Mouse (Mus musculus): ENCODE results near the gene Rps18. TPM values are rescaled to one million over a fixed set of nuclear protein-coding genes. Genes with fewer than 3 reads are reported as not detected.
A peak's percentile ranks its signal among the peaks of the same experiment; 100 is the strongest.
"Not testable (repeated sequence)": the region's sequence is repeated elsewhere in the genome, so short reads cannot be mapped to it uniquely, and the experiment has no call there.

Gene Rps18
- total RNA-seq, 2 experiments from 2014 or later = 325 to 332 TPM

- no peak for DNase-seq (ENCODE audit: low spot score in 2 of 2)
- intact Hi-C loops (cut with DNase I) = no loop called here
These were observed 41.9 kb downstream of the Rps18 start for GRCm38 (mm10) chr17:33913905-33914304.

DNA sequence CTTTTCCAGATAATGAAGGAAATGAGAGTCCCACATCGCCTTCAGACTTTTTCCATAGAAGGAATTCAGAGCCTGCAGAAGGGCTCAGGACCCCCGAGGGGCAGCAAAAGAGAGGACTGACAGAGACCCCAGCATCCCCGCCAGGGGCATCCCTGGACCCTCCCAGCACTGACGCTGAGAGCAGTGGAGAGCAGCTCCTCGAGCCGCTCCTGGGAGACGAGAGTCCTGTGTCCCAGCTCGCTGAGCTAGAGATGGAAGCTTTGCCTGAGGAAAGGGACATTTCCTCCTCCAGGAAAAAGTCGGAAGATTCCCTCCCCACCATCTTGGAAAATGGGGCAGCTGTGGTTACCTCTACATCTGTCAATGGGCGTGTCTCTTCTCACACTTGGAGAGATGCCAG, 42.5 kb downstream of the Rps18 start:
- DNase-seq (ENCODE audit: low spot score in 2 of 2) = no peak
- intact Hi-C loops (cut with DNase I) = no loop called here

DNA sequence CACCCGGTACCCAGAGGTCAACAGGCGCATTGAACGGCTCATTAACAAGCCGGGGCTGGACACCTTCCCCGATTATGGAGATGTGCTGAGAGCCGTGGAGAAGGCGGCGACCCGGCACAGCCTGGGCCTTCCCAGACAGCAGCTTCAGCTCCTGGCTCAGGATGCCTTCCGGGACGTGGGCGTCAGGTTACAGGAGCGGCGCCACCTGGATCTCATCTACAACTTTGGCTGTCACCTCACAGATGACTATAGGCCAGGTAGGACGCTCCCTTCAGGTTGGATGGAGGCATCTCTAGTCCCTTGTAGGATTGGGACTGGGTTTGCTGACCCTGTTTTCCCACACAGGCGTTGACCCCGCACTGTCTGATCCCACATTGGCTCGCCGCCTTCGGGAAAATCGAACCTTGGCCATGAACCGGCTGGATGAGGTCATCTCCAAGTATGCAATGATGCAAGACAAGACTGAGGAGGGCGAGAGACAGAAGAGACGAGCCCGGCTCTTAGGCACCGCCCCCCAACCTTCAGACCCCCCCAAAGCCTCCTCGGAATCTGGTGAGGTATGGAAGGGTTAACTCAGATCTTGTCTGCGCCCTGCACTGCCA, 43.9 kb downstream of the Rps18 start:
- intact Hi-C loops (cut with DNase I) = no loop called here
- DNase-seq (ENCODE audit: low spot score in 2 of 2) = peak in 1 of 2 experiments; percentile 5

- intact Hi-C loops (cut with DNase I) = no loop called here
- DNase-seq (ENCODE audit: low spot score in 2 of 2) = no peak
These were observed 44.6 kb downstream of the Rps18 start for GRCm38 (mm10) chr17:33911052-33911812.

DNA sequence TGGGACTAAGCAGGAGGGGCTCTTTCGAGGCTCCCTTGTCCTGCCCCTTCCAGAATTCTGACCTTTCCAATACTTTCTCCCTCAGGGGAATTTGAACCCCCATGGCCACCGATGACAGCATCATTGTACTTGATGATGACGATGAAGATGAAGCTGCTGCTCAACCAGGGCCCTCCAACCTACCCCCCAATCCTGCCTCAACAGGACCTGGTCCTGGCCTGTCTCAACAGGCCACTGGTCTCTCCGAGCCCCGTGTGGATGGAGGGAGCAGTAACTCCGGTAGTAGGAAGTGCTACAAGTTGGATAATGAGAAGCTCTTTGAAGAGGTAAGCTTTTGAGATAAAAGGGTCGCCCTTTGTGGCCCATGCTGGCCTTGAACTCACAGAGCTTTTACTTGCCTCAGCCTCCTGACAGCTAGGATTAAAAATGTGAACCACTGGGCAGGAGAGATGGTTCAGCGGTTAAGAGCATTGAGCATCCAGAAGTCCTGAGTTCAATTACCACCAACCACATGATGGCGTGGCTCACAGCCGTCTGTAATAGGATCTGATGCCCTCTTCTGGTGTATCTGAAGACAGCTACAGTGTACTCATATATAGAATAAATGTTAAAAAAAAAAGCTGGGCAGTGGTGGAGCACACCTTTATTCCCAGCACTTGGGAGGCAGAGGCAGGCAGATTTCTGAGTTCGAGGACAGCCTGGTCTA, 45.3 kb downstream of the Rps18 start:
- intact Hi-C loops (cut with DNase I) = no loop called here
- DNase-seq (ENCODE audit: low spot score in 2 of 2) = peak in 1 of 2 experiments; percentile 9

GRCm38 (mm10) chr17:33909869-33910250, 45.9 kb downstream of the Rps18 start:
- intact Hi-C loops (cut with DNase I) = no loop called here
- DNase-seq (ENCODE audit: low spot score in 2 of 2) = peak in 1 of 2 experiments; percentile 44

DNA sequence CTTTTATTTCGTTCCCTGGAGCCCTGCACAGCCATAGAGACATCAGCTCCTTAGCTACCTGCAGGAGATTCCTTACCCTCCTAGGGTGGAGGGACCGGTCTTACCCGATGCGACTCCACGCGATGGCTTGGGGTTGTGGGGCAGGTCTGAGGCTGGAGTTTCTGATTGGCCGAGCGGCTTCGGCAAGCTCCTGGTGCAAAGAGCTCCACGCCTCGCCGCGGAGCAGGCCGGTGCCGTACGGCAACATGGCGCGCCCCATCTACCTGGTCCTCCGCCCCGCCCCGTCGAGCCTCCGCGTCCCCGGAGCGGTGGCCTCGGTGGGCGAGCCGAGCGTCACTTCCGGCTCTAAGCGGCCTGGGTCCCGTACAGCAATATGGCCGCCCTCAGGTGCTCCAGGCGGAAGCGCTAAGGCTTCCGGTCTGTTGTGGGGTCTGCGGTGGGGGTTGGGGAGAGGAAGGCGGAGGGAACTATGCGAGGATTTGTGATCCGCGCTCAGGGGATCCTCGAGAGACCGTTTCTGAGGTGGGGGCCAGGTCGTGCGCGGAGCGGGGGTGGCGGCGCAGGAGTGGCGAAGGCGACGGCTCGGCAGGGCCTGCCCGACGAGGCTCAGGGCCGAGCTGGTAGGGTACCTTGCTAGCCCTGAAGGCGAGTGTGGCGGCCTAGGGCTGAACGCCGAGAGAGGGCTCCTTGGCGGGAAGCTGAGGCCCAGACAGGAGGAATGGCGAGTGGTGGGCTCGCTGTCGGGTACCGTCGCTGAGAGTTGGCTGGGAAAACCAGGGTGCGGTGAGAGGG, 46.5 kb downstream of the Rps18 start, which contains the start of gene Daxx:
Gene Daxx, plus strand, starts transcription at position 338 of the 792 bp plus-strand sequence.
- DNase-seq (ENCODE audit: low spot score in 2 of 2) = peak; percentile 98
- intact Hi-C loops (cut with DNase I) = no loop called here

DNA sequence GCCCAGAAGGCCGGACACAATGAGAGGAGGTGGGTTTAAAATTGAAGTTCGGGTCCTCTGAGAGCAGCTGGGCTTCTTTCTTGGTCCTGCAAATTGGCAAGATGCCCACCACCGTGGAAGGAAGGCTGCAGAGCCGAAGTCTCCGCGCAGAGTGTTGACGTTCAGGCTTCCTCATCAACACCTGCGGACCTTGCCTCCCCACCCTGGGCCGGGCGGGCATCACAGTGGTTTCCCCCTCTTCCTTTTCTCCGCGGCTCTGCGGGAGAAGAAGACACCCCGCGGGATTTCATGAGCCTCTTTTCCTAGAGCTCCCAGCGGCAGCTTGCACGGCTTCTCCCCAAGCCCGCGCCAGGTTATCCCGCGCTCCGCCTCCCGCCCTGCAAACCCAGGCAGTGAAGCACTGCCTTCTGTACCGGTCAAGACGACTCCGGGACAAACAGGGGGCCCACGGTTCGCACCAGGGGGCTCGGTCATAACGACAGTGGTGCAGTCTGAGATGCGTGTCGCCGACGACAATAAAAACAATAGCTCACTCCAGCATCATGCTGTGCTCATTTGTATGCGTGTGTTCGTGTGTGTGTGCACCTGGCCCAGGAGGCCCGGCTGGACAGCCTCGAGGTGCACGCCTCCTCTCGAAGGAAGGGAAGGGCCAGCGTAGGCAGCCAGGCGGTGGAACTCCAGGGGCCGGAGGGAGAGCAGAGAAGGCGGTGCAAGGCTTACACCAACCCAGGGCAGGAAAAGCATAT, 47.3 kb downstream of the Rps18 start:
- intact Hi-C loops (cut with DNase I) = no loop called here
- peak; percentile 54 to 71 for DNase-seq (ENCODE audit: low spot score in 2 of 2)

GRCm38 (mm10) chr17:33904835-33905234, 51.0 kb downstream of the Rps18 start, which contains the start of gene Platr17:
Platr17 (plus strand) TSS chr17:33905135.
- intact Hi-C loops (cut with DNase I); DNase-seq (ENCODE audit: low spot score in 2 of 2): not testable (repeated sequence)

DNA sequence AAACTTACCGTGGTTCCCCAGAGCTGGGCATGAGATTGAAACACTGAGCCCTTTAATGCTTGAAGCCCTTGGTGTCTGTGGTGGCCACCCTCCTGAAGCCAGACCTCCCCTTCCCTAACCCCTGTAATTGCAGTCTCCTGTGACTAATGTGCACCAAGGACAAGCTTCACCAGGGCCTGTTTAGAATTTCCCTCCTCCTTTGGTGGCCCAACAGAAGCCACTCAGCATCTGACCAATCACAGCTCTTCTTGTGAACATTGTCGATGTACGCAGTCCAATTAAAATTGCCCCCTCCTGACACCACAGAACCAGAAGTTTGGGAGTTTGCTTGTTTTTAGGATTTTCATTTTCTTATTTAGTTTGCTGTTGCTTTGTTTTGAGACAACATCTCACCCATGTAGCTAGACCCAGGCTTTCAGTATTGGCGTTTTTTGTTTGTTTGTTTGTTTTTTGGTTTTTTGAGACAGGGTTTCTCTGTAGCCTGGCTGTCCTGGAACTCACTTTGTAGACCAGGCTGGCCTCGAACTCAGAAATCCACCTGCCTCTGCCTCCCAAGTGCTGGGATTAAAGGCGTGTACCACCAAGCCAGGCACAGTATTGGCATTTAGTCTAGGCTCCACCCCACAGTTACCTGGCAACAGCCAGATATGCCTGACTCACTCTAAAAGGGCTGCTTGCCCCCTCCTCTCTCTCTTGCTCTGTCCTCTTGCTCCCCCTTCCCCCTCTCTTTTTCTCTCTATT, 51.7 kb downstream of the Rps18 start:
- DNase-seq (ENCODE audit: low spot score in 2 of 2); intact Hi-C loops (cut with DNase I): not testable (repeated sequence)

- intact Hi-C loops (cut with DNase I) = no loop called here
- DNase-seq (ENCODE audit: low spot score in 2 of 2) = no peak
These were observed 53.3 kb downstream of the Rps18 start for GRCm38 (mm10) chr17:33902491-33902890.

- DNase-seq (ENCODE audit: low spot score in 2 of 2) = no peak
- intact Hi-C loops (cut with DNase I) = no loop called here
These were observed 53.7 kb downstream of the Rps18 start for GRCm38 (mm10) chr17:33902079-33902478.

Other genes with a start within 250 kb of the Rps18 start
- gene March2, start 237.3 kb downstream of the Rps18 start, total RNA-seq (2021) = 10 to 100 TPM; 83.5 to 84.8 TPM
- 100 to 1,000 TPM; 302 to 341 TPM for gene Rab11b, start 195.5 kb downstream of the Rps18 start, total RNA-seq (2021)
- 1 to 10 TPM; 5.5 to 6.6 TPM for gene Angptl4, start 174.2 kb downstream of the Rps18 start, total RNA-seq (2021)
- 10 to 100 TPM; 36.2 to 41.2 TPM for gene Kank3, start 145.5 kb downstream of the Rps18 start, total RNA-seq (2021)
- gene Rps28, start 131.4 kb downstream of the Rps18 start, total RNA-seq (2021) = 100 to 1,000 TPM; 681 to 713 TPM
- 100 to 1,000 TPM; 229 to 243 TPM for gene Ndufa7, start 131.4 kb downstream of the Rps18 start, total RNA-seq (2021)
- 10 to 100 TPM; 29.3 to 31.9 TPM for gene Cd320, start 112.9 kb downstream of the Rps18 start, total RNA-seq (2021)
- not detected for gene Gm7029, start 82.2 kb downstream of the Rps18 start, total RNA-seq (2021)
- gene Kifc1, start 65.3 kb downstream of the Rps18 start, total RNA-seq (2021) = 1 to 10 TPM; 3.1 to 3.7 TPM
- not detected for gene Platr17, start 50.9 kb downstream of the Rps18 start, total RNA-seq (2021)
- gene Daxx, start 46.6 kb downstream of the Rps18 start, total RNA-seq (2021) = 10 to 100 TPM; 25.4 to 29.3 TPM
- 10 to 100 TPM; 23.3 to 35.7 TPM for gene Tapbp, start 40.1 kb downstream of the Rps18 start, total RNA-seq (2021)
- 10 to 100 TPM; 29.7 to 35.2 TPM for gene Zbtb22, start 40.1 kb downstream of the Rps18 start, total RNA-seq (2021)
- gene Rgl2, start 26.5 kb downstream of the Rps18 start, total RNA-seq (2021) = 10 to 100 TPM; 65.1 to 68.3 TPM
- gene Pfdn6, start 15.7 kb downstream of the Rps18 start, total RNA-seq (2021) = 10 to 100 TPM; 88.3 to 99.4 TPM
- gene Wdr46, start 15.3 kb downstream of the Rps18 start, total RNA-seq (2021) = 10 to 100 TPM; 14.1 to 17.2 TPM
- gene B3galt4, start 4.5 kb downstream of the Rps18 start, total RNA-seq (2021) = 1 to 10 TPM; 5.6 to 8.1 TPM
- gene Vps52, start 189 bp downstream of the Rps18 start, total RNA-seq (2021) = 10 to 100 TPM; 80.3 to 83.6 TPM
- 10 to 100 TPM; 10.3 to 13.6 TPM for gene H2-K1, start 44.3 kb upstream of the Rps18 start, total RNA-seq (2021)
- 10 to 100 TPM; 25.3 to 30.8 TPM for gene Ring1, start 68.7 kb upstream of the Rps18 start, total RNA-seq (2021)
- 10 to 100 TPM; 27.7 to 30.1 TPM for gene H2-Ke6, start 72.1 kb upstream of the Rps18 start, total RNA-seq (2021)
- 10 to 100 TPM; 95.3 to 99.9 TPM for gene Slc39a7, start 75.7 kb upstream of the Rps18 start, total RNA-seq (2021)
- gene Rxrb, start 75.8 kb upstream of the Rps18 start, total RNA-seq (2021) = 10 to 100 TPM; 81.7 to 86.7 TPM
- 10 to 100 TPM; 16.6 to 22.6 TPM for gene Col11a2, start 83.4 kb upstream of the Rps18 start, total RNA-seq (2021)
- gene H2-Oa, start 136.3 kb upstream of the Rps18 start, total RNA-seq (2021) = under 1 TPM in 1 of 2 experiments, not detected in 1; 0.32 TPM
- 10 to 100 TPM; 25.8 to 29.1 TPM for gene H2-DMa, start 163.5 kb upstream of the Rps18 start, total RNA-seq (2021)
- 100 to 1,000 TPM; 231 to 249 TPM for gene Brd2, start 166.6 kb upstream of the Rps18 start, total RNA-seq (2021)
- 1 to 10 TPM; 1.0 to 1.1 TPM for gene H2-DMb2, start 187.3 kb upstream of the Rps18 start, total RNA-seq (2021)
- 1 to 10 TPM; 1.1 to 1.6 TPM for gene H2-DMb1, start 197.1 kb upstream of the Rps18 start, total RNA-seq (2021)
- 1 to 10 TPM; 2.1 to 2.8 TPM for gene Tap1, start 231.6 kb upstream of the Rps18 start, total RNA-seq (2021)
- 1 to 10 TPM; 1.8 to 2.2 TPM for gene Psmb9, start 231.8 kb upstream of the Rps18 start, total RNA-seq (2021)
- gene Psmb8, start 241.7 kb upstream of the Rps18 start, total RNA-seq (2021) = 1 to 10 TPM; 2.6 to 2.7 TPM
- 1 to 10 TPM; 3.1 to 5.0 TPM for gene Tap2, start 247.5 kb upstream of the Rps18 start, total RNA-seq (2021)

Measured in left cerebral cortex, postnatal 14 days (tissue).